Mouse (Mus musculus): ENCODE results near the gene Prss38. TPM values are rescaled to one million over a fixed set of nuclear protein-coding genes. Genes with fewer than 3 reads are reported as not detected.

Gene Prss38
- polyA plus RNA-seq, 1 experiment from 2014 or later: not detected

- ATAC-seq: no peak
- 80% methylated on average over 2 of the region's 2 CpGs for WGBS
- no peaks in the 10 kb centered on the region for H3K4me1 ChIP-seq (ENCODE audit: control insufficient read depth, insufficient read depth, low read depth, low read length)
- H3K4me3 ChIP-seq (ENCODE audit: low read length): no peak overlapping the region
- H3K9ac ChIP-seq (ENCODE audit: low read depth, low read length): no peak overlapping the region
- H3K27me3 ChIP-seq (replicated peaks; ENCODE audit: control insufficient read depth, insufficient read depth, low read length): no peaks in the 10 kb centered on the region
- H3K27ac ChIP-seq (ENCODE audit: low read depth, low read length): no peak overlapping the region
- no peak overlapping the region for H3K4me2 ChIP-seq (ENCODE audit: low read length)
- H3K9me3 ChIP-seq (ENCODE audit: control insufficient read depth, low read length): no peaks in the 10 kb centered on the region
- H3K36me3 ChIP-seq (ENCODE audit: control insufficient read depth, insufficient read depth, low read length): no peaks in the 10 kb centered on the region
Measured at GRCm38 (mm10) chr11:59400876-59401275, 25.4 kb upstream of the Prss38 start.

DNA sequence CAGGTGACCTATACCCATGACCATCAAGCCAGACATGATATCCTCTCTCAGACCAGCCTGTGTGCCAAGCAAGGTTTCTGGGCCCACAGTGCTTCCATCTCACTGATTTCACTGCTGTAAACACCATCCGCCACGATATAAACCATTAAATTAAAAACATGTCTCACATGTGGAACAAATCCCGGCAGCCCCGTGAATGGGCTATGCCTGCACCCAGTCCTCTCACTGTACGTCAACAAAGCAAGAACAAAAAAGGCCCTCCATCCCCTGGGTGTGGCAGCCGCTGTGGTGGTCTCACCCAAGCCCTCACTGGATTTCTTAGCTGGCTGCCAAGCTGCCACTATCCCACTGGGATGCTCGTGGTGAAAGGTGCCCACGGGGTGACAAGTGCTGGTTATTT, 24.4 kb upstream of the Prss38 start:
- 73% methylated on average over 8 of the region's 8 CpGs for WGBS

GRCm38 (mm10) chr11:59397536-59398371, 22.3 kb upstream of the Prss38 start:
- ATAC-seq: no peak
- H3K4me3 ChIP-seq (ENCODE audit: low read length): no peak overlapping the region
- no peaks in the 10 kb centered on the region for H3K4me1 ChIP-seq (ENCODE audit: control insufficient read depth, insufficient read depth, low read depth, low read length)
- no peaks in the 10 kb centered on the region for H3K9me3 ChIP-seq (ENCODE audit: control insufficient read depth, low read length)
- H3K27me3 ChIP-seq (replicated peaks; ENCODE audit: control insufficient read depth, insufficient read depth, low read length): no peaks in the 10 kb centered on the region
- no peak overlapping the region for H3K9ac ChIP-seq (ENCODE audit: low read depth, low read length)
- no peak overlapping the region for H3K27ac ChIP-seq (ENCODE audit: low read depth, low read length)
- H3K36me3 ChIP-seq (ENCODE audit: control insufficient read depth, insufficient read depth, low read length): no peaks in the 10 kb centered on the region
- 75% methylated on average over 22 of the region's 22 CpGs for WGBS
- no peak overlapping the region for H3K4me2 ChIP-seq (ENCODE audit: low read length)

More for the DNA sequence above, 24.4 kb upstream of the Prss38 start:
- Histone ChIP-seq H3K27ac (ENCODE audit: low read depth, low read length) (no peak overlapping the region), H3K9ac (ENCODE audit: low read depth, low read length) (no peak overlapping the region), H3K27me3 (replicated peaks; ENCODE audit: control insufficient read depth, insufficient read depth, low read length) (no peaks in the 10 kb centered on the region), H3K4me3 (ENCODE audit: low read length) (no peak overlapping the region), H3K9me3 (ENCODE audit: control insufficient read depth, low read length) (no peaks in the 10 kb centered on the region), H3K4me1 (ENCODE audit: control insufficient read depth, insufficient read depth, low read depth, low read length) (no peaks in the 10 kb centered on the region), H3K36me3 (ENCODE audit: control insufficient read depth, insufficient read depth, low read length) (no peaks in the 10 kb centered on the region), H3K4me2 (ENCODE audit: low read length) (no peak overlapping the region)
- ATAC-seq: no peak

GRCm38 (mm10) chr11:59394451-59394850, 19.0 kb upstream of the Prss38 start:
- 91% methylated on average over 5 of the region's 5 CpGs for WGBS
- H3K27me3 ChIP-seq (replicated peaks; ENCODE audit: control insufficient read depth, insufficient read depth, low read length): no peaks in the 10 kb centered on the region
- no peaks in the 10 kb centered on the region for H3K4me1 ChIP-seq (ENCODE audit: control insufficient read depth, insufficient read depth, low read depth, low read length)
- no peak overlapping the region for H3K4me2 ChIP-seq (ENCODE audit: low read length)
- H3K9ac ChIP-seq (ENCODE audit: low read depth, low read length): no peak overlapping the region
- H3K36me3 ChIP-seq (ENCODE audit: control insufficient read depth, insufficient read depth, low read length): no peaks in the 10 kb centered on the region
- H3K9me3 ChIP-seq (ENCODE audit: control insufficient read depth, low read length): no peaks in the 10 kb centered on the region
- no peak for ATAC-seq
- no peak overlapping the region for H3K4me3 ChIP-seq (ENCODE audit: low read length)
- no peak overlapping the region for H3K27ac ChIP-seq (ENCODE audit: low read depth, low read length)

GRCm38 (mm10) chr11:59393591-59393990, 18.1 kb upstream of the Prss38 start:
- no peak overlapping the region for H3K4me3 ChIP-seq (ENCODE audit: low read length)
- 18% methylated on average over 9 of the region's 9 CpGs for WGBS
- H3K9me3 ChIP-seq (ENCODE audit: control insufficient read depth, low read length): no peaks in the 10 kb centered on the region
- H3K36me3 ChIP-seq (ENCODE audit: control insufficient read depth, insufficient read depth, low read length): no peaks in the 10 kb centered on the region
- no peaks in the 10 kb centered on the region for H3K27me3 ChIP-seq (replicated peaks; ENCODE audit: control insufficient read depth, insufficient read depth, low read length)
- H3K9ac ChIP-seq (ENCODE audit: low read depth, low read length): no peak overlapping the region
- no peaks in the 10 kb centered on the region for H3K4me1 ChIP-seq (ENCODE audit: control insufficient read depth, insufficient read depth, low read depth, low read length)
- ATAC-seq: peak; percentile 72
- no peak overlapping the region for H3K4me2 ChIP-seq (ENCODE audit: low read length)
- no peak overlapping the region for H3K27ac ChIP-seq (ENCODE audit: low read depth, low read length)

DNA sequence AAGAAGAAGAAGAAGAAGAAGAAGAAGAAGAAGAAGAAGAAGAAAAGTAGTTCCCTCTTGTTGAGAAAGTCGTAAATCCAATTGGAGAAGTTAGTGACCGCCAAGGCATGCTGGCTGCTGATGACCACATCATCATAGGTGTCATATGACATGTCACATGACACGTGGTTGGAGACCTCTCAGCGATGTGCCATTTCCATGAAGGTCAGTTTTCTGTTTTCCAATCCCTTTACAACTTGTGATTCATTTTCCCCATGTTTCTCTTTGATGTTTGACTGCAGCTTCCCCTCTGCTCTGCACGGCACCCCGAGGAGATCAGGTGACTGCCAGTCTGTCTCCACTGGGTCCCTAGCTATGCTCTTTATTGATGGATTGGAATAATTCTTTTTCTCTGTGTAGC, 16.8 kb upstream of the Prss38 start:
- H3K9me3 ChIP-seq (ENCODE audit: control insufficient read depth, low read length): no peaks in the 10 kb centered on the region
- H3K4me2 ChIP-seq (ENCODE audit: low read length): no peak overlapping the region
- no peaks in the 10 kb centered on the region for H3K36me3 ChIP-seq (ENCODE audit: control insufficient read depth, insufficient read depth, low read length)
- no peak overlapping the region for H3K27ac ChIP-seq (ENCODE audit: low read depth, low read length)
- no peak overlapping the region for H3K9ac ChIP-seq (ENCODE audit: low read depth, low read length)
- ATAC-seq: no peak
- H3K4me1 ChIP-seq (ENCODE audit: control insufficient read depth, insufficient read depth, low read depth, low read length): no peaks in the 10 kb centered on the region
- H3K27me3 ChIP-seq (replicated peaks; ENCODE audit: control insufficient read depth, insufficient read depth, low read length): no peaks in the 10 kb centered on the region
- WGBS: 76% methylated on average over 6 of the region's 6 CpGs
- H3K4me3 ChIP-seq (ENCODE audit: low read length): no peak overlapping the region

- H3K27me3 ChIP-seq (replicated peaks; ENCODE audit: control insufficient read depth, insufficient read depth, low read length): no peaks in the 10 kb centered on the region
- no peak for ATAC-seq
- H3K27ac ChIP-seq (ENCODE audit: low read depth, low read length): no peak overlapping the region
- no peaks in the 10 kb centered on the region for H3K36me3 ChIP-seq (ENCODE audit: control insufficient read depth, insufficient read depth, low read length)
- no peak overlapping the region for H3K9ac ChIP-seq (ENCODE audit: low read depth, low read length)
- H3K4me2 ChIP-seq (ENCODE audit: low read length): no peak overlapping the region
- no peaks in the 10 kb centered on the region for H3K9me3 ChIP-seq (ENCODE audit: control insufficient read depth, low read length)
- no peaks in the 10 kb centered on the region for H3K4me1 ChIP-seq (ENCODE audit: control insufficient read depth, insufficient read depth, low read depth, low read length)
- 50% methylated on average over 9 of the region's 9 CpGs for WGBS
- H3K4me3 ChIP-seq (ENCODE audit: low read length): no peak overlapping the region
Measured at GRCm38 (mm10) chr11:59390470-59390869, 15.0 kb upstream of the Prss38 start.

DNA sequence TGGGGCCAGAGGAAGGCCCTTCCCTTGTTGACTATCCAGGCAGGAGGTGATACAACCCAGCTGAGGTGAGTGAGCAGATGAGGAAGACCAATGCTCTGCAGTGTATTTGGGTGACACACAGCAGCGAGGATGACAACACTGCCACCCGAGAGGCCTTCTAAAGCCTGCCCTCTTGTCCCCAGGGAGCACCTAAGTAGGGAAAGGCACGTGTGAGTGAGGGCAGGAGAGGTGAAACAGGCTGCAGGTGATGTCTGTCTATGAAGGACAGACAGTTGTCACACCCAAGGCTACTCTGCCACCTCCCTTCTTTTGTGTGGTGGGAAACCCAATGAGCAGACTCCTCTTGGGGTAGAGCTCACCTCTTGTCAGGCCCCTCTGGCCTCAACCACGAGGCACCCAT, 14.2 kb upstream of the Prss38 start:
- Histone ChIP-seq H3K36me3 (ENCODE audit: control insufficient read depth, insufficient read depth, low read length) (no peaks in the 10 kb centered on the region), H3K9me3 (ENCODE audit: control insufficient read depth, low read length) (no peaks in the 10 kb centered on the region), H3K27ac (ENCODE audit: low read depth, low read length) (no peak overlapping the region), H3K4me3 (ENCODE audit: low read length) (no peak overlapping the region), H3K9ac (ENCODE audit: low read depth, low read length) (no peak overlapping the region), H3K4me1 (ENCODE audit: control insufficient read depth, insufficient read depth, low read depth, low read length) (no peaks in the 10 kb centered on the region), H3K4me2 (ENCODE audit: low read length) (no peak overlapping the region), H3K27me3 (replicated peaks; ENCODE audit: control insufficient read depth, insufficient read depth, low read length) (no peaks in the 10 kb centered on the region)
- no peak for ATAC-seq
- 69% methylated on average over 4 of the region's 4 CpGs for WGBS

GRCm38 (mm10) chr11:59388806-59389205, 13.3 kb upstream of the Prss38 start:
- no peak overlapping the region for H3K27ac ChIP-seq (ENCODE audit: low read depth, low read length)
- WGBS: 80% methylated on average over 4 of the region's 4 CpGs

More at GRCm38 (mm10) chr11:59388806-59389205, 13.3 kb upstream of the Prss38 start:
- ATAC-seq: no peak
- Histone ChIP-seq H3K4me2 (ENCODE audit: low read length) (no peak overlapping the region), H3K4me3 (ENCODE audit: low read length) (no peak overlapping the region), H3K4me1 (ENCODE audit: control insufficient read depth, insufficient read depth, low read depth, low read length) (no peaks in the 10 kb centered on the region), H3K9me3 (ENCODE audit: control insufficient read depth, low read length) (no peaks in the 10 kb centered on the region), H3K27me3 (replicated peaks; ENCODE audit: control insufficient read depth, insufficient read depth, low read length) (no peaks in the 10 kb centered on the region), H3K36me3 (ENCODE audit: control insufficient read depth, insufficient read depth, low read length) (no peaks in the 10 kb centered on the region), H3K9ac (ENCODE audit: low read depth, low read length) (no peak overlapping the region)

Data from hindbrain, embryonic 16.5 days (tissue).